Mouse (Mus musculus) liver, postnatal 0 days (tissue): ENCODE measurements at regions not wholly inside any gene's neighbourhood (a gene's known extent, or its start where the extent isn't known, plus 50 kb on each side); places are given as distances from the start of the nearest gene placed in this dataset.

ENCODE experiments used
- ATAC-seq: fragments of 200-750 bp; cut with Nextera tagmentation; 2 replicates; pipeline ENCODE4 v1.8.0; 2017; ENCODE audit warnings: mild to moderate bottlenecking, moderate library complexity
- DNase-seq: peaks from one replicate; pipeline ENCODE4 v3.0.0-alpha.2; 2016
- H3K27ac ChIP-seq: fragments of 300-500 bp; sonication (generic); 2 replicates; pipeline ENCODE4 v1.5.1; 2014; ENCODE audit warnings: antibody characterized with exemption, moderate library complexity, mild to moderate bottlenecking, low read depth
- H3K27me3 ChIP-seq: fragments of 300-500 bp; sonication (generic); 2 replicates; pipeline ENCODE4 v1.6.1; 2014; ENCODE audit warnings: low read length, control low read depth, mixed read lengths; ENCODE audit not compliant: insufficient read depth
- H3K36me3 ChIP-seq: fragments of 300-500 bp; sonication (generic); replicated peaks from 2 replicates; pipeline ENCODE4 v1.6.1; 2014; ENCODE audit warnings: mild to moderate bottlenecking, control low read depth, low read length, moderate library complexity, mixed read lengths; ENCODE audit not compliant: insufficient read depth
- H3K4me1 ChIP-seq: fragments of 300-500 bp; sonication (generic); 2 replicates; pipeline ENCODE4 v1.6.1; 2014; ENCODE audit warnings: antibody characterized with exemption, mild to moderate bottlenecking, control low read depth; ENCODE audit not compliant: insufficient read depth
- H3K4me2 ChIP-seq: fragments of 300-500 bp; sonication (generic); 2 replicates; pipeline ENCODE4 v1.6.1; 2014; ENCODE audit warnings: low read depth, mild to moderate bottlenecking, low read length, moderate library complexity, mixed read lengths
- H3K4me3 ChIP-seq: fragments of 300-500 bp; sonication (generic); 2 replicates; pipeline ENCODE4 v1.5.1; 2014; ENCODE audit warnings: low read depth, low read length
- H3K9ac ChIP-seq: fragments of 300-500 bp; sonication (generic); replicated peaks from 2 replicates; pipeline ENCODE4 v1.6.1; 2014; ENCODE audit warnings: mild to moderate bottlenecking, moderate library complexity
- H3K9me3 ChIP-seq: fragments of 300-500 bp; sonication (generic); 2 replicates; pipeline ENCODE4 v1.6.1; 2016; ENCODE audit warnings: mild to moderate bottlenecking, control low read depth, low read length, mixed read lengths
- CTCF ChIP-seq: sonication (generic); IDR thresholded peaks from 2 replicates; pipeline ENCODE4 v1.5.1; 2016; ENCODE audit warnings: antibody characterized with exemption, low read depth
- EP300 ChIP-seq: IDR thresholded peaks from 2 replicates; pipeline ENCODE4 v1.6.1; 2016; ENCODE audit warnings: antibody characterized with exemption, low read depth, mild to moderate bottlenecking
- WGBS: fragments of 180-500 bp; shearing (Covaris S2); extraction: QIAGEN DNeasy Blood & Tissue Kit; methylation state at CpG from one replicate; pipeline ENCODE4 v1.1.7; 2014; ENCODE audit not compliant: insufficient replicate concordance; 5-methylcytosine and 5-hydroxymethylcytosine counted together

DNA sequence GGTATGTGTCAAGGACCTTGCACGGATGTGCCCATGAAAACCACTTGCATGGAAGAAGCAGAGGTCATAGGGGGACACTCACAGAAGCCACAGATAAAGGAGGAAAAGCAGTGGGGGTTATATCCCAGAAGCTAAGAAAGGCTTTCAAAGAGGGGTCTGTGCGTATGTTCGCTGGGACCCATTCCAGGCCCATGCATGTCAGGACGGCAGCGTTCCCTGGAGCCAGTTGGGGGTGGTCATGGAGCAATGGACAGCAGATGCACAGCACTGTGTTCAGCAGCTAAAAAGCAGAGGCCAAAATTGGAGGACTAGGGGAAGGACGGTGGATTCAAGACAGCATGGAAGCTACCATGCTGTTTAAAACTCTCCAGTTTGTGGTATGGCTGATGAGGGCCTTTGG is 52.4 kb upstream of the Lhx8 start:
- Histone ChIP-seq H3K4me3 (no peak overlapping the region), H3K27ac (no peak overlapping the region), H3K36me3 (no peaks in the 10 kb centered on the region), H3K4me2 (no peak overlapping the region), H3K4me1 (no peaks in the 10 kb centered on the region), H3K9ac (no peak overlapping the region), H3K27me3 (no peaks in the 10 kb centered on the region), H3K9me3 (no peaks in the 10 kb centered on the region)
- no peak for ATAC-seq
- DNase-seq: no peak
- 83% methylated on average over 6 of the region's 6 CpGs for WGBS
- TF ChIP-seq CTCF (no peak), EP300 (no peak)

DNA sequence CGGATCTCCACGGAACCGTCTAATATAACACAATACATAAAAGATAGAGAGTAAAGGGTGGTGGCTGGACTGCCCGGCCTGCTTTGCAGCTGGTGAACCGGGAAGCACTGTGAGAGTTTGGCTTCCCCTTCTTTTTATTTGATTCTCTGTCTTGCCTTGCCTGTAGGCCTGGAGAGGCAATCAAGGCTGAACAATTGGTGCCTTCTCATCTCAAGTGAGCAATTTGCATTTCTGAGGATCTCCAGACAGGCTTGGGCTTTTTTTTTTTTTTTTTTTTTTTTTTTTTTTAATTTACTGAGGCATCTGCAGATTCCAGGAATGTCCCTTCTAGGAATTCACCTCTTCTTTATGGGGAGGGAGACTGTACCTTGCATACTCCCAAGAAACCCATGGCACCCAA is 51.1 kb upstream of the Lhx8 start:
- DNase-seq: no peak
- H3K9ac ChIP-seq: no peak overlapping the region
- H3K27me3 ChIP-seq: no peaks in the 10 kb centered on the region
- TF ChIP-seq EP300 (no peak), CTCF (no peak)
- no peaks in the 10 kb centered on the region for H3K9me3 ChIP-seq
- ATAC-seq: no peak
- H3K4me1 ChIP-seq: no peaks in the 10 kb centered on the region
- no peak overlapping the region for H3K27ac ChIP-seq
- H3K36me3 ChIP-seq: no peaks in the 10 kb centered on the region
- WGBS: 50% methylated on average over 5 of the region's 5 CpGs
- no peak overlapping the region for H3K4me3 ChIP-seq
- H3K4me2 ChIP-seq: no peak overlapping the region
